Mouse (Mus musculus) urinary bladder, adult 2 months (tissue): ENCODE results near the gene Tlnrd1. TPM values are rescaled to one million over a fixed set of nuclear protein-coding genes. Genes with fewer than 3 reads are reported as not detected.

Source experiments
- DNase-seq: peaks from one replicate; pipeline ENCODE4 v3.0.0; 2022; ENCODE audit warnings: low spot score
- polyA plus RNA-seq: library from polyadenylated mRNA; depleted of rRNA; stranded (reverse); fragments of >200 nt; gene quantifications from 2 replicates; pipeline ENCODE4 v1.2.3, GENCODE M21; 2012; rRNA removed

Tlnrd1 gene
- polyA plus RNA-seq, 1 experiment: 11.6 TPM

GRCm38 (mm10) chr7:83844807-83845206 is 39.3 kb downstream of the Tlnrd1 start:
- no peak for DNase-seq

DNA sequence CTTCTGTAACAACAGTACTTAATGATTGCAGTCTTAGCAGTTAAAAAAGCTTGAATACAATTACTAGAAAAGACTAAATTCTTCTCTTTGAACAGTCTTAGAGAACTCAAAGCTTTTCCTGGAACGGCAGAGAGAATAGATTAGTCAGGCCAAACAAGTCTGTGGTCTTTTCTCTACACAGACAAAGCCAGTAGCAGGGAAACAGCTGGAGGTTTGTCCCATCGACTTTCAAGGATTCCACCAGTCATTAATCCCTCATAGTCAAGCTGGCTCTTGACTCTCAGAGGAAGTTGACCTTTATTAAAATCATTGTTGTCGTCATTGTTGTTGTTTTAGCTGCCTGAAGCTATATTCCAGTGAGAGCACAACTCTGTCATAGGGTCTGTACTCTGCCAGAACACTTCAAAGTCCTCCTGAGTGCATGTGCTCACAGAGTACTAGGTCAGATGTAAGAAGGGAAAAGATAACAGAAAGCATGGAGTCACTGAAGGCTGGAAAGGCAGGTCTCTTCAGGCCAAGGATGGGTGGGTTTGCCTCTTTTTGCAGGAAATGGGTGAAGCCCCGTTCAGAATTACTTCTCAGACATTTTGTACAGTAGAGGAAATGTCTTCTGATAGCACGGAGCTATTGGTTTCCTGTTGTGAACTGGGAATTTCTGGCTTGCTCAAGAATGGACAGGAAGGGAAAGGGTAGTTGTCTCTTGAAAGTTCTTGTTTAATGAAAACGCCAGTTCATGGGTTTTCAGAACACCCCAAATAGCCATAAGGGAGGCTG is 41.4 kb downstream of the Tlnrd1 start:
- DNase-seq: no peak

- DNase-seq: no peak
Observed at GRCm38 (mm10) chr7:83840076-83840475, 44.0 kb downstream of the Tlnrd1 start.

DNA sequence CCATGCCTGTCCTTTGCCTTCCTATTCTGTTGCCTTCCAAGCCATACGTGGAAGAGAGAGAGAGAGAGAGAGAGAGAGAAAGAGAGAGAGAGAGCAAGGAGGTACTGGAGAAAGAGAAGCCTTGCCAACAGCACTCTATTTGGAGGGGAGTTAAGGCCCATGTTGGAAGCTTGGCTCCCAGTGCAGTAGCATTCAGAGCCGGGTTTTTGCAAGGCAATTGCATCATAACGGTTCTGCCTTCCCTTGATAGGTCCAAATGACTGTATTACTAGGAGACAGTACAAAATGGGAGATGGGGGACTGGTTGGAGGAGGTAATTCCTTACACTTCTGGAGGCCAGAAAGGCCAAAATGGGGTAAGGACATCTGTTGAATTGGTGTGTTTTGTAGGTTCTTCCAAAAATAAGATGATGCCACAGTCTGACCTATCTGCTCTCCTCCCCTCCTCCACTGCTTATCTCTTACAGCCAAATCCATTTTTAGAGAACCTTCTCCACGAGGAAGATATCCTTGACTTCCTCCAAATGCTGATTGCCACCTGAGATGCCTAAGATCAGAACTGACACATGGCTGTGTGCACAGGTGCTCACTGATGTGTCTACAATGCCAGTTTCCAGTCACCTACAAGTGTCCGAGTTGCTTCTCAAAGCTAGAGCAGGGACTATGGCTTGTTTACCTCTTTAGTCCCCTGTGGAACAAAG is 45.4 kb downstream of the Tlnrd1 start:
- no peak for DNase-seq

Other genes with a start within 250 kb of the Tlnrd1 start
- 6.1 and 7.9 TPM in 2 replicates for gene Il16, start 138.6 kb downstream of the Tlnrd1 start, polyA plus RNA-seq
- gene Cfap161, start 89.4 kb downstream of the Tlnrd1 start, polyA plus RNA-seq: 0.10 TPM in 1 of 2 replicates, not detected in the other
- 32.8 and 52.2 TPM in 2 replicates for gene Mesd, start 161 bp upstream of the Tlnrd1 start, polyA plus RNA-seq
- 0.37 and 0.77 TPM in 2 replicates for gene Cemip, start 202.2 kb upstream of the Tlnrd1 start, polyA plus RNA-seq